Mouse (Mus musculus) G1E (cell line): Measurements from ENCODE around the gene Neb. TPM values are rescaled to one million over a fixed set of nuclear protein-coding genes. Genes with fewer than 3 reads are reported as not detected.

Experiments
- ATAC-seq: 2 replicates; pipeline ENCODE4 v1.8.0; 2016; ENCODE audit warnings: mild to moderate bottlenecking; ENCODE audit not compliant: insufficient number of reproducible peaks, poor library complexity, low FRiP score, severe bottlenecking; ENCODE audit errors: extremely low read depth
- DNase-seq: peaks from one replicate; pipeline ENCODE4 v3.0.0; 2012; ENCODE audit warnings: low spot score
- H3K27me3 ChIP-seq: 2 replicates; pipeline ENCODE4 v1.6.1; 2012; ENCODE audit warnings: mild to moderate bottlenecking, low read length, inconsistent platforms; ENCODE audit not compliant: insufficient read depth
- H3K36me3 ChIP-seq: replicated peaks from 2 replicates; pipeline ENCODE3; 2012; ENCODE audit warnings: mild to moderate bottlenecking, inconsistent platforms
- H3K4me1 ChIP-seq: 2 replicates; pipeline ENCODE4 v1.6.1; 2012; ENCODE audit warnings: low read depth, low read length, inconsistent platforms, mixed read lengths; ENCODE audit not compliant: insufficient read depth
- H3K4me3 ChIP-seq: 2 replicates; pipeline ENCODE4 v1.5.1; 2012; ENCODE audit warnings: low read depth, mild to moderate bottlenecking, inconsistent platforms, low read length, moderate library complexity, mixed read lengths
- H3K9me3 ChIP-seq: replicated peaks from 2 replicates; pipeline ENCODE4 v1.6.1; 2012; ENCODE audit warnings: inconsistent platforms
- CTCF ChIP-seq: IDR thresholded peaks from 2 replicates; pipeline ENCODE4 v1.5.1; 2012; ENCODE audit warnings: low read depth, low read length, inconsistent platforms, mixed read lengths
- GATA1 ChIP-seq: IDR thresholded peaks from 2 replicates; pipeline ENCODE4 v1.6.1; 2012; ENCODE audit warnings: borderline replicate concordance, low read length, inconsistent platforms, mixed read lengths
- GATA2 ChIP-seq: IDR thresholded peaks from 2 replicates; pipeline ENCODE4 v1.6.1; 2012; ENCODE audit warnings: low read depth, low read length, inconsistent platforms, borderline replicate concordance
- POLR2AphosphoS5 ChIP-seq: IDR thresholded peaks from 2 replicates; pipeline ENCODE4 v1.6.1; 2012; ENCODE audit warnings: low read depth, low read length, inconsistent platforms; ENCODE audit not compliant: insufficient replicate concordance
- TAL1 ChIP-seq: conservative IDR thresholded peaks from 2 replicates; pipeline ENCODE4 v1.6.1; 2012; ENCODE audit warnings: low read depth, low read length, inconsistent platforms, mixed read lengths
- polyA plus RNA-seq: library from polyadenylated mRNA; stranded (reverse); fragments of >175 nt; gene quantifications from 2 replicates; pipeline ENCODE4 v1.2.3, GENCODE M21; 2012
- total RNA-seq, 2 experiments: library from RNA; stranded (forward) in 1 of 2; stranded (reverse) in 1 of 2; fragments of 200-1000 nt in 1 of 2; fragments of >200 nt in 1 of 2; fragmentation: Nextera tagmentation in 1 of 2; gene quantifications; 2 replicates each; pipeline ENCODE4 v1.2.3; 2014 to 2017

Neb gene
- total RNA-seq (2014; fragmentation: Nextera tagmentation) (0.75 and 2.6 TPM in 2 replicates), total RNA-seq (2017) (0.58 and 1.2 TPM in 2 replicates), polyA plus RNA-seq (0.01 and 0.05 TPM in 2 replicates)

DNA sequence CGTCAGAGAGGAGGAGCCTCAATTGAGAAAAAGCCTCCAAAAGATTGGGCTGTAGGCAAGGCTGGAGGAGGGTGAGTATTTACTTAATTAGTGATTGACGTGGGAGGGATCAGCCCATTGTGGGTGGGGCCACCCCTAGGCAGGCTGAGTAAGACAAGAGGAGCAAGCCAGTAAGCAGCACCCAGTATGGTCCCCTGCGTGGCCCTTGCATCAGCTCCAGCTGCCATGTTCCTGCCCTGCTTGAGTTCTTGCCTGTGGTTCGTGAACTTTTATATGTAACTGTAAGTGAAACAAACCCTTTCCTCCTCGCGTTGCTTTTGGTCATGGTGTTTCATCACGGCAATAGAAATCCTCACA, at the start of gene Neb:
Gene Neb, minus strand, starts transcription at position 27 of the 357 bp plus-strand sequence.
- Histone ChIP-seq H3K9me3 (no peaks in the 10 kb centered on the region), H3K4me3 (no peak within 1 kb of the TSS), H3K27me3 (no peaks in the 10 kb centered on the region; the same call in 1 of the 2 replicates), H3K4me1 (peaks cover 8% of the 10 kb centered on the region; the same call in 1 of the 2 replicates), H3K36me3 (no peaks in the 10 kb centered on the region)
- ATAC-seq: no peak
- no peak for DNase-seq
- TF ChIP-seq POLR2AphosphoS5 (no peak), TAL1 (no peak), CTCF (no peak), GATA1 (no peak), GATA2 (no peak)

DNA sequence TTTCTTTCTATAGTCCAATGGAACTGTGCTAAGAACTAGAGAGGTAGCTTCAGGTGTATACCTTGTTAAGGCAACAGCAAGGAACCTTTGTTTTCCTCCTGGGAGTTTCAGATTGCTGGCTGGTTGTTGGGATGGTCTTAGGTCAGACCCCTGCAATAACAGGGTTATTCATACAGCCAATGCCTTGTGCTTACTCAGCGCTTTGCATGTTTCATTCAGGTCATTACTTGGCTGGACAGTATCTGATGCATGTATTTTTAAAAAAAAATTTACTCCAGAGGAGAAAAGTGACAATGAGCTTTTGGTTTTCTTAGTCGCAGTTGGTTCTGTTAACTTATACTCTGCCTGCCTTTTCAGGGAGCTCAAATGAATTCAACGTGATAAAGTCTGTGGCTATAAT, 49.1 kb upstream of the Neb start:
- Histone ChIP-seq H3K9me3 (no peaks in the 10 kb centered on the region), H3K36me3 (peaks cover under 1% of the 10 kb centered on the region), H3K27me3 (peaks cover 5% of the 10 kb centered on the region; the same call in 1 of the 2 replicates), H3K4me1 (peaks cover 20% of the 10 kb centered on the region), H3K4me3 (no peak overlapping the region)
- no peak for DNase-seq
- TF ChIP-seq GATA1 (no peak), POLR2AphosphoS5 (no peak), TAL1 (no peak), GATA2 (no peak), CTCF (no peak)
- no peak for ATAC-seq

DNA sequence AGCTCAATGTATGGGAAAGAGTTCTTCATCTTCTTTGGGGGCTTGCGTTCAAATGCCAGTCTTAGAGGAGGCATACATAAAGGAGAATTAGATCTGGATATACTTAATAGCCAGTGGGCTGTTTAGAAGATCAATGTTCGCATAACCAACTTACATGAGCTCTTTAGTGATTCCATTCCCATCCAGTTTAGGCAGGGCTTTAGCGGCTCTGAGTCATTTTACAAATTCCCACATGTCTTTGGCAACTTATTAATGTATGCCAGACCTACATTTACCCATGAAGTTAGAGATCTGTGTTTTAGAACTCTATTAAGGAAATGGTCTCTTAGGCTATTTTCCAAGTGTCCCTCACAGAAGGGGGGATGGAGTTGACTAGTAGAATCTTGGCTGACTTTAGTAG, 47.8 kb upstream of the Neb start:
- Histone ChIP-seq H3K36me3 (peaks cover 6% of the 10 kb centered on the region), H3K4me1 (peaks cover 30% of the 10 kb centered on the region), H3K27me3 (peaks cover 5% of the 10 kb centered on the region; the same call in 1 of the 2 replicates), H3K4me3 (no peak overlapping the region), H3K9me3 (no peaks in the 10 kb centered on the region)
- no peak for DNase-seq
- ATAC-seq: no peak
- TF ChIP-seq CTCF (no peak), TAL1 (no peak), POLR2AphosphoS5 (no peak), GATA2 (no peak), GATA1 (no peak)

DNA sequence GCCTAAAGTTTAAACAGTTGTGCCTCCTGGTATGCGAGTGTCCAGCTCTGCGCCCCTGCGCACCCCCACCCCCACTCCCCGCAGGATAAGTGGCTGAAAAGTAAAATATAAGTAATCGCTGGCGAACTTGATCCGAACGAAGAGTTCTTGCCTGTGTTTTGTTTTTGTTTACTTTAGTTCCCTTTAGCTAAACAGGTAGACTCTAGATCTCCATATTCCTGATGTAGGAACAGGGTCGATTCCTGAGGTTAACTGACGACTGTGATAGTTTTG, 47.2 kb upstream of the Neb start:
- peaks cover 31% of the 10 kb centered on the region for H3K4me1 ChIP-seq
- no peak for TF ChIP-seq CTCF
- TF ChIP-seq GATA2: no peak
- no peak for TF ChIP-seq GATA1
- no peak for TF ChIP-seq POLR2AphosphoS5
- no peak for TF ChIP-seq TAL1
- ATAC-seq (no peak), DNase-seq (no peak)
- peaks cover 2% of the 10 kb centered on the region; the same call in 1 of the 2 replicates for H3K27me3 ChIP-seq
- peaks cover 7% of the 10 kb centered on the region for H3K36me3 ChIP-seq
- H3K4me3 ChIP-seq: peak overlapping the region; percentile 96
- H3K9me3 ChIP-seq: no peaks in the 10 kb centered on the region

DNA sequence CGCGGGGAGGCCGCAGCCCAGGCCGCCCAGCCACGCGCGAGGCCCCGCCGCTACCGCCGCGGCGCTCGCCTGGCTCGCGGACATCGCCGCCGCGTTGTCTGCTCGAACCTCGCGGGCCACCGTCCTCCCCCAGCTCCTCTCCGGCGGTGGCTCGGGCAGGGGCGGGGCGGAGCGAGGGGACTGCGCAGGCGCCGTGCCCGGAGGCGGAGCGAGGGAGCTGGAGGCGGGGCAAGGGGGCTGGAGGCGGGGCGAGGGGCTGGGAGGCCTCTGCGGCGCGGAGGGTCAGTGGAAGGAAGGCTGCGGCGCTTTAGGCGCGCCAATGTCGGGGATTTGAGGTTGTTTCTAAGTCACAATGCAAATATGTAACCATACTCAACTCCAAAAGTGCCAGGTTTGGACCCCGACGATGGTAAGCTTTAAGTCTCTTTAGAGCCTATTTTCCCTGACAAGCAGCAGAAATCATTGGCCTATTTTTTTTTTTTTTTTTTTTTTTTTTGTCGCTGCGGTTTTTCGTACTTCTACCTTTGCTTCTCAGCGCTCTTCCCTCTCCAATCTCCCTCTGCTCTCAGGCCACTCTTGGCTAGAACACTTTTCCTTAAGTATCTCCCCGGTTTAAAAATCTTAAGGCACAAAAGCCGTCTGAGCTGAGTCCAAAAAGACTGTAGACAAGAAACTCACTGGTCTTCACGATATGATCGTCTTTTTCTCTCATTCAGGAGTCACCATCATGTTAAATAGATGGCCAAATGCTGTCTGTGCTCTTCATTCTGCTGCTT, 46.7 kb upstream of the Neb start, which contains the start of gene Arl5a:
Gene Arl5a, minus strand, starts transcription at position 155 of the 776 bp plus-strand sequence.
- H3K4me1 ChIP-seq: peaks cover 34% of the 10 kb centered on the region
- DNase-seq (peak; percentile 86), ATAC-seq (peak; percentile 68)
- H3K27me3 ChIP-seq: no peaks in the 10 kb centered on the region
- H3K9me3 ChIP-seq: no peaks in the 10 kb centered on the region
- peak within 1 kb of the TSS; percentile 96 for H3K4me3 ChIP-seq
- H3K36me3 ChIP-seq: peaks cover 7% of the 10 kb centered on the region
- TF ChIP-seq GATA1 (no peak), TAL1 (no peak), POLR2AphosphoS5 (no peak), CTCF (no peak), GATA2 (no peak)

DNA sequence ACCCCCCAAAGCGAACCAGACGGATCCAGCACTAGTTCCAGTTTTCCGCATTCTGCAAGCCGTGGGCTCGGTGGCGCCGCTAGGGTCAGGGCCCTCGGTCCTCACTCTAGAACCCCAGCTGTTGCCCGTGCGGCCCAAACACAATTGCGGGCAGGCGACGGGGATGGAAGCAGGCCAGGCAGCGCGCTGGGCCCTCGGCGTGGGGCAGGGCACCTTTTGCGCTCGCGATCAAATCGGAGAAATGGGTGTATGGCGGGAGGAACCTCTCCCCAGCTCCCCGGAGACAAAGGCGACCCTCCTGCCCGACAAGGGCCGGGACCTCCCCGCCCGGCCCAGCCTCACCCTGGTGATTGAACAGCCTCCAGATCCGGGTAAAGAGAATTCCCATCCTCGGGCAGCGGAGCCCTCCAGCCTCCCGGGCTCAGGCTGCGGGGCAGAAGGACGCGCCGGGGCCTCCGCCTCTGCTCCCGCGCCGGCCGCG, 46.0 kb upstream of the Neb start:
- no peaks in the 10 kb centered on the region for H3K9me3 ChIP-seq
- TF ChIP-seq POLR2AphosphoS5: no peak
- no peak for TF ChIP-seq TAL1
- no peak for TF ChIP-seq GATA2
- no peak for TF ChIP-seq GATA1
- TF ChIP-seq CTCF: no peak
- H3K36me3 ChIP-seq: peaks cover 8% of the 10 kb centered on the region
- peak overlapping the region; percentile 96 for H3K4me3 ChIP-seq
- no peaks in the 10 kb centered on the region for H3K27me3 ChIP-seq
- ATAC-seq: 0 out of 2 replicates have a peak, but pooled peaks have one; percentile 5
- peaks cover 38% of the 10 kb centered on the region for H3K4me1 ChIP-seq
- no peak for DNase-seq
